Mouse (Mus musculus) monocyte, adult 5-6 weeks (primary cell): Measurements from ENCODE around the gene Glt8d1. TPM values are rescaled to one million over a fixed set of nuclear protein-coding genes. Genes with fewer than 3 reads are reported as not detected.

Source experiments
- ATAC-seq: fragments of 153-309, 156-312 bp; replicated peaks from 2 replicates; pipeline ENCODE4 v1.8.0; 2017; ENCODE audit warnings: mild to moderate bottlenecking; ENCODE audit not compliant: low TSS enrichment, insufficient number of reproducible peaks, severe bottlenecking, poor library complexity, low FRiP score
- total RNA-seq: library from RNA; stranded (forward); fragments of 200-1000, 200-491, 200-594 nt; gene quantifications from 3 replicates; pipeline ENCODE4 v1.2.3, GENCODE M21; 2017

The Glt8d1 gene
- 17.0 to 29.2 TPM (median 20.6 TPM) in 3 replicates for total RNA-seq

GRCm38 (mm10) chr14:31001307-31002205, at the start of gene Glt8d1, which contains the start of gene Spcs1:
Gene Glt8d1, plus strand, starts transcription at chr14:31001400.
Gene Spcs1, minus strand, starts transcription at chr14:31001672.
- ATAC-seq, result peak; percentile 84

GRCm38 (mm10) chr14:30958517-30958916, 42.7 kb upstream of the Glt8d1 start:
- ATAC-seq, result no peak

- no peak for ATAC-seq
Measured at GRCm38 (mm10) chr14:30959031-30959430, 42.2 kb upstream of the Glt8d1 start.

- no peak for ATAC-seq
Measured at GRCm38 (mm10) chr14:30960366-30960765, 40.8 kb upstream of the Glt8d1 start.

GRCm38 (mm10) chr14:30974204-30974603, 27.0 kb upstream of the Glt8d1 start:
- ATAC-seq, result no peak

GRCm38 (mm10) chr14:30976222-30976621, 25.0 kb upstream of the Glt8d1 start:
- no peak for ATAC-seq

- no peak for ATAC-seq
Measured at GRCm38 (mm10) chr14:30996417-30996816, 4.8 kb upstream of the Glt8d1 start.

GRCm38 (mm10) chr14:31000356-31000755, 844 bp upstream of the Glt8d1 start:
- ATAC-seq, result no peak

- ATAC-seq, result no peak
Measured at GRCm38 (mm10) chr14:31000816-31001306, 339 bp upstream of the Glt8d1 start.

GRCm38 (mm10) chr14:31004527-31004926, 3.3 kb downstream of the Glt8d1 start:
- ATAC-seq, result no peak

- ATAC-seq, result no peak
Measured at GRCm38 (mm10) chr14:31006779-31007178, 5.6 kb downstream of the Glt8d1 start.

- no peak for ATAC-seq
Measured at GRCm38 (mm10) chr14:31011588-31011987, 10.4 kb downstream of the Glt8d1 start.

GRCm38 (mm10) chr14:31013928-31014327, 12.7 kb downstream of the Glt8d1 start:
- no peak for ATAC-seq

- ATAC-seq, result no peak
Measured at GRCm38 (mm10) chr14:31016063-31016462, 14.9 kb downstream of the Glt8d1 start.

- ATAC-seq, result no peak
Measured at GRCm38 (mm10) chr14:31017854-31018253, 16.7 kb downstream of the Glt8d1 start.

GRCm38 (mm10) chr14:31018860-31019291, 17.7 kb downstream of the Glt8d1 start, which contains the start of the genes Pbrm1 and Gnl3:
Gene Pbrm1, plus strand, starts transcription at chr14:31019138.
Gene Gnl3, minus strand, starts transcription at chr14:31019152.
- ATAC-seq, result peak; percentile 95

- peak; percentile 34; the same call in 1 of the 2 replicates for ATAC-seq
Measured at GRCm38 (mm10) chr14:31019331-31020205, 18.4 kb downstream of the Glt8d1 start.

GRCm38 (mm10) chr14:31022579-31022978, 21.4 kb downstream of the Glt8d1 start:
- no peak for ATAC-seq

- ATAC-seq, result no peak
Measured at GRCm38 (mm10) chr14:31025785-31026184, 24.6 kb downstream of the Glt8d1 start.
